Mouse (Mus musculus): Measurements from ENCODE around the gene Sel1l3.

DNA sequence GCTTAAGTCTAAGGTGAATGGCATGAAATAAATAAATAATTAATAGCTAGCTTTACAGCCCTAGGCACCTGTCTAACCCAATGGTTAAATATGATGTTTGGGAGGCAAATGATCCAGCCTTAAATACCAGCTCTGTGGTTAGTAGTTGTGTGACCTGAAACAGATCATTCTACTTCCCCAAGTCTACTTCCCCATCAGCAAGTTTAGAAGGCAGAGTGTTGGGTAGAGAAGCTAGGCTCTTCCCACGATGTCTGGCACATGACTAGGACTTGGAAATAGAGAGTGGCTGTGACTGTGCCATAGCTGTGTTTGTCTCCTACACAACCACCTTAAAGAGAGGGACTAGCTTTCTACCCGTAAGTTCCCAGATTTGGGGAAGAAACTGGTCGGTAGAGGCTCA is 18.9 kb downstream of the Sel1l3 start:
- TF ChIP-seq USF1 (IDR thresholded peaks at IDR 0.05; ENCODE audit: low read depth) = no peak
- no peak for TF ChIP-seq E2F4 (IDR thresholded peaks at IDR 0.05; ENCODE audit: insufficient read depth)
- TF ChIP-seq REST (IDR thresholded peaks at IDR 0.05; ENCODE audit: insufficient read depth, insufficient read length) = no peak

All from myocyte (in vitro differentiated cells).